Mouse (Mus musculus) hindbrain, embryonic 12.5 days (tissue): Measurements from ENCODE around the gene Hebp1. TPM values are rescaled to one million over a fixed set of nuclear protein-coding genes. Genes with fewer than 3 reads are reported as not detected.

ENCODE experiments used
- ATAC-seq: fragments of 200-750 bp; cut with Nextera tagmentation; 2 replicates; pipeline ENCODE4 v1.8.0; 2017; ENCODE audit warnings: moderate TSS enrichment; ENCODE audit not compliant: low FRiP score
- H3K27ac ChIP-seq: fragments of 300-500 bp; sonication (generic); 2 replicates; pipeline ENCODE4 v1.5.1; 2016; ENCODE audit warnings: mild to moderate bottlenecking
- H3K27me3 ChIP-seq: fragments of 300-500 bp; sonication (generic); 2 replicates; pipeline ENCODE4 v1.6.1; 2016; ENCODE audit warnings: mild to moderate bottlenecking
- H3K36me3 ChIP-seq: fragments of 300-500 bp; sonication (generic); 2 replicates; pipeline ENCODE4 v1.6.1; 2016; ENCODE audit warnings: mild to moderate bottlenecking
- H3K4me1 ChIP-seq: fragments of 300-500 bp; sonication (generic); 2 replicates; pipeline ENCODE4 v1.6.1; 2016
- H3K4me2 ChIP-seq: fragments of 300-500 bp; sonication (generic); replicated peaks from 2 replicates; pipeline ENCODE4 v1.6.1; 2016; ENCODE audit warnings: mild to moderate bottlenecking
- H3K4me3 ChIP-seq: fragments of 300-500 bp; sonication (generic); 2 replicates; pipeline ENCODE4 v1.5.1; 2016; ENCODE audit warnings: mild to moderate bottlenecking
- H3K9ac ChIP-seq: fragments of 300-500 bp; sonication (generic); 2 replicates; pipeline ENCODE4 v1.6.1; 2016; ENCODE audit warnings: mild to moderate bottlenecking, moderate library complexity
- H3K9me3 ChIP-seq: fragments of 300-500 bp; sonication (generic); replicated peaks from 2 replicates; pipeline ENCODE4 v1.6.1; 2016; ENCODE audit warnings: mild to moderate bottlenecking
- WGBS: fragments of 180-500 bp; shearing (Covaris S2); methylation state at CpG from one replicate; pipeline ENCODE4 v1.1.7; 2016; 5-methylcytosine and 5-hydroxymethylcytosine counted together
- polyA plus RNA-seq: library from polyadenylated mRNA; unstranded; fragments of >200 nt; fragmentation: Nextera tagmentation; extraction: Ambion mirVana; gene quantifications from 2 replicates; pipeline ENCODE4 v1.2.1, GENCODE M21; 2016

Gene Hebp1
- polyA plus RNA-seq, 1 experiment from 2014 or later: 6.2 TPM

DNA sequence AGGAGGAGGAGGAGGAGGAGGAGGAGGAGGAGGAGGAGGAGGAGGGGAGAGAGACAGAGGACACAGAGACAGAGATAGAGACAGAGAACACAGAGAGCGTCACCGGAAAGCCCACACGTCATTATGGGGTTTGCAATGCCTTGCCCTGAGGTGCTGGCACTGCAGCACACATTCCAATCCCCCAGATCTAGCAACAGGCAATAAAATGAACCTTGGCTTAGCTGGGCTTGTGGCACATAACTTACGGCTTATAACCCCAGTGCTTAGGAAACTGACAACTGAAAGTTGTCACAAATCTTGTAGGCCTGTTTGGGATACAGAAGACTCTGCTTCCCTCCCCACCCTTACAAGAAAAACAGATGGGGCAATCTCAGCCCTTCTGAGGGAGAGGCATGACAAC is 107.2 kb downstream of the Hebp1 start:
- Histone ChIP-seq H3K4me1 (peaks cover 5% of the 10 kb centered on the region; the same call in 1 of the 2 replicates), H3K36me3 (no peaks in the 10 kb centered on the region), H3K4me3 (no peak overlapping the region), H3K9me3 (no peaks in the 10 kb centered on the region), H3K4me2 (no peak overlapping the region), H3K27me3 (no peaks in the 10 kb centered on the region), H3K27ac (no peak overlapping the region), H3K9ac (no peak overlapping the region)
- 79% methylated on average over 4 of the region's 4 CpGs for WGBS
- no peak for ATAC-seq

DNA sequence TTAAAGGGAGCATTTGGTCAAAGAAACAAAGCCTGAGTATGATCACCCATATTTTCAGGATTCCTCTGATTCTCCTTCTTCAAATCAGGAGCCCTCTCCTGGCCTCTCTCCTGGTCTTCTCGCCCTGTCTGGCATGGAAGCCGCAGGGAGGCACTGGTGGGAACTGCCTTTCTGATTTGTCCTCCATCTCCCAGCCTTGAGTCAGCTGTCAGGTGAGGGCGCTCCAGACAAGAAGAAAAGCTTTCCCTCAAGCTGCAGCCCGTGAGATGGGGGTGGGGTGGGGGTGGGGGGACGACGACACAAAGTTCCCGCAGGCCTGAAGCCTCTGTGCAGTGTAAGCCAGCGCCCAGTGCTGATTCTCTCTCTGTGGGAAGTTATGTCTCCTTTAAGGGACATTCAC is 108.0 kb downstream of the Hebp1 start:
- Histone ChIP-seq H3K27me3 (no peaks in the 10 kb centered on the region), H3K9me3 (no peaks in the 10 kb centered on the region), H3K9ac (no peak overlapping the region), H3K4me2 (no peak overlapping the region), H3K27ac (no peak overlapping the region), H3K4me3 (no peak overlapping the region), H3K4me1 (peaks cover 5% of the 10 kb centered on the region; the same call in 1 of the 2 replicates), H3K36me3 (no peaks in the 10 kb centered on the region)
- WGBS: 27% methylated on average over 8 of the region's 8 CpGs
- no peak for ATAC-seq

DNA sequence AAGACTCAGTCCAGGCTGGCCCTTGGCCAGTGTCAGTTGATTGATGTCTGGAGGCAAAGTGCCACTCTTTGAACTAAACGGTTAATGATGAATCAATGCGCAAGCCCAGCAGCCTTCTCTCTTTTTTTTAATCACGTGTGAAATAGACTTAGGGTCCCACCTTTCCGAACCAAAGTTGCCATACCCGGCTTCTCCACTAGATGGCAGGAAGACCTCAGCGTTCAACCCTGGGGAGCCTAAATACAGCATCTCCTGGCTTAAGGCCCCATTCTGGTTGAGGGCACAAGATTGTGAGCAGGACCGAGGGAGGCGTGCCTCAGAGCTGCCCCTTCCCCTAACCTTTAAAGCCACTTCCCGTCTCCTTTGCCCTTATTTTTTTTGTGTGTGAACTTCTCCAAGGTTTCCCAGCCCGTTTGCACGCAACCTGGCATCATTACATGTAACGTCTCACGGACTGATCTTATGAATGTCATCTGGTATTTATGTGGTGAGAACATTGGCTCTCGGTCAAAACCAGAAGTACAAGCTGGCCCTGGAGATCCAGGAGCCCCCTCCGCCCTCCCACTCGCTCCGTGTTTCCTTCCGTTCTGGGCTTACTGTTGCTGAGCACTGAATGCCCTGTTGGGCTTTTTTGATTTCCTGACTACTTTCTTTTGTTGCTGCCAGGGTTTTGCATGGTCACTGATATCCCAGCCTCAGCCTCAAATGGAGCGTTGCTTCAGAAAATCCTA is 109.9 kb downstream of the Hebp1 start:
- ATAC-seq: peak; percentile 80
- Histone ChIP-seq H3K9me3 (no peaks in the 10 kb centered on the region), H3K9ac (0 out of 2 replicates have a peak overlapping the region, but pooled peaks have one; percentile 18), H3K4me1 (peaks cover 5% of the 10 kb centered on the region; the same call in 1 of the 2 replicates), H3K4me2 (peak overlapping the region; percentile 32; the same call in 1 of the 2 replicates), H3K27ac (no peak overlapping the region), H3K4me3 (no peak overlapping the region), H3K27me3 (no peaks in the 10 kb centered on the region), H3K36me3 (no peaks in the 10 kb centered on the region)
- 31% methylated on average over 19 of the region's 19 CpGs for WGBS

Other genes with a start within 250 kb of the Hebp1 start
- 4.5 TPM in 2 replicates for gene Apold1, start 216.3 kb downstream of the Hebp1 start, polyA plus RNA-seq
- gene Ddx47, start 186.4 kb downstream of the Hebp1 start, polyA plus RNA-seq: 84.0 and 87.2 TPM in 2 replicates
- 1.6 and 1.7 TPM in 2 replicates for gene Gprc5a, start 132.4 kb downstream of the Hebp1 start, polyA plus RNA-seq
- gene Gprc5d, start 79.7 kb downstream of the Hebp1 start, polyA plus RNA-seq: not detected in 2 replicates
- 47.6 and 51.1 TPM in 2 replicates for gene Fam234b, start within 50 bp of the Hebp1 start, polyA plus RNA-seq
- gene Gsg1, start 56.3 kb upstream of the Hebp1 start, polyA plus RNA-seq: 0.40 and 0.78 TPM in 2 replicates
- gene Pbp2, start 112.4 kb upstream of the Hebp1 start, polyA plus RNA-seq: 0.18 and 0.22 TPM in 2 replicates
- gene Emp1, start 164.5 kb upstream of the Hebp1 start, polyA plus RNA-seq: 19.4 and 22.2 TPM in 2 replicates